Mouse (Mus musculus): ENCODE data around the gene Diaph3.

GRCm38 (mm10) chr14:86834851-86835250 lies 306.2 kb downstream of the Diaph3 start:
- TF ChIP-seq FLI1 (IDR thresholded peaks at IDR 0.05; ENCODE audit: low read length): no peak
- TF ChIP-seq GATA1 (IDR thresholded peaks at IDR 0.05; ENCODE audit: borderline replicate concordance, low read length): no peak

Data from megakaryocyte, embryonic 14.5 days (primary cell).